Mouse (Mus musculus) liver, embryonic 11.5 days (tissue): ENCODE measurements at regions not wholly inside any gene's neighbourhood (a gene's known extent, or its start where the extent isn't known, plus 50 kb on each side); places are given as distances from the start of the nearest gene placed in this dataset.

Experiments
- ATAC-seq: fragments of 200-750 bp; cut with Nextera tagmentation; replicated peaks from 2 replicates; pipeline ENCODE4 v1.8.0; 2017; ENCODE audit warnings: moderate number of reproducible peaks, mild to moderate bottlenecking, moderate TSS enrichment, moderate library complexity; ENCODE audit not compliant: low FRiP score
- DNase-seq: peaks from one replicate; pipeline ENCODE4 v3.0.0-alpha.2; 2017; ENCODE audit warnings: low spot score
- H3K27ac ChIP-seq: fragments of 300-500 bp; sonication (generic); 2 replicates; pipeline ENCODE4 v1.5.1; 2014; ENCODE audit warnings: mild to moderate bottlenecking, low read depth, low read length, control low read depth
- H3K27me3 ChIP-seq: fragments of 300-500 bp; sonication (generic); replicated peaks from 2 replicates; pipeline ENCODE4 v1.6.1; 2014; ENCODE audit warnings: low read length, mixed read lengths; ENCODE audit not compliant: control insufficient read depth, insufficient read depth
- H3K36me3 ChIP-seq: fragments of 300-500 bp; sonication (generic); 2 replicates; pipeline ENCODE4 v1.6.1; 2014; ENCODE audit warnings: mild to moderate bottlenecking, low read length, moderate library complexity, mixed read lengths; ENCODE audit not compliant: control insufficient read depth, insufficient read depth
- H3K4me1 ChIP-seq: fragments of 300-500 bp; sonication (generic); replicated peaks from 2 replicates; pipeline ENCODE4 v1.6.1; 2014; ENCODE audit warnings: low read length, mixed read lengths; ENCODE audit not compliant: control insufficient read depth, insufficient read depth
- H3K4me2 ChIP-seq: fragments of 300-500 bp; sonication (generic); 2 replicates; pipeline ENCODE4 v1.6.1; 2014; ENCODE audit warnings: mild to moderate bottlenecking, control low read depth, moderate library complexity
- H3K4me3 ChIP-seq: fragments of 300-500 bp; sonication (generic); 2 replicates; pipeline ENCODE4 v1.5.1; 2014; ENCODE audit warnings: low read depth, low read length, control low read depth
- H3K9ac ChIP-seq: fragments of 300-500 bp; sonication (generic); 2 replicates; pipeline ENCODE4 v1.6.1; 2014; ENCODE audit warnings: low read depth, low read length, control low read depth
- H3K9me3 ChIP-seq: fragments of 300-500 bp; sonication (generic); 2 replicates; pipeline ENCODE4 v1.6.1; 2016; ENCODE audit warnings: low read length, inconsistent platforms, mixed read lengths; ENCODE audit not compliant: control insufficient read depth
- WGBS: fragments of 180-500 bp; shearing (Covaris S2); extraction: QIAGEN DNeasy Blood & Tissue Kit; methylation state at CpG from one replicate; pipeline ENCODE4 v1.1.7; 2014; 5-methylcytosine and 5-hydroxymethylcytosine counted together

- DNase-seq (no peak), ATAC-seq (no peak)
These were observed 192.3 kb upstream of the Slc24a2 start for GRCm38 (mm10) chr4:87422588-87422987.

GRCm38 (mm10) chr4:87403354-87403753, 173.1 kb upstream of the Slc24a2 start:
- no peak for ATAC-seq

More at GRCm38 (mm10) chr4:87422588-87422987, 192.3 kb upstream of the Slc24a2 start:
- Histone ChIP-seq H3K4me1 (no peaks in the 10 kb centered on the region), H3K4me3 (no peak overlapping the region), H3K27ac (no peak overlapping the region), H3K27me3 (no peaks in the 10 kb centered on the region), H3K9me3 (no peaks in the 10 kb centered on the region), H3K4me2 (no peak overlapping the region), H3K9ac (no peak overlapping the region), H3K36me3 (no peaks in the 10 kb centered on the region)
- WGBS: 78% methylated on average over 6 of the region's 6 CpGs

DNA sequence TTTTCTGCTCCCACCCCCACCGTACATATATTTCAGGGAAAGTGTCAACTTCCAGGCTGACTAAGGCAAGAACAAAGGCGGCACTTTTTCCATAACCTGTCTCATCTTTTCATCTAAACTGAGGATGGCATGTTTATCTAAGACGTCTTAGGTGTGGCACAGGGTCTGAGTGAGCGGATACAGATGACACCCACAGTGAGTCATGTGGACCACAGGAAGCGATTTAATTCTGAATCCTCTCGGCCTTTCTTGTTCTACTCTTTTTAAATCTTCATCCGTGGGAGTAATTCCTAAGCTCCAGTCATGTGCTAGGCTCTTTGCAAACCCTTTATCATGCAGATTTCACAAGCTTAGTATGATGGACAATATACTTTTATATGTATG, 171.9 kb upstream of the Slc24a2 start:
- Histone ChIP-seq H3K4me1 (no peaks in the 10 kb centered on the region), H3K9ac (no peak overlapping the region), H3K4me2 (no peak overlapping the region), H3K27me3 (no peaks in the 10 kb centered on the region), H3K27ac (no peak overlapping the region), H3K9me3 (no peaks in the 10 kb centered on the region), H3K36me3 (no peaks in the 10 kb centered on the region), H3K4me3 (no peak overlapping the region)
- WGBS: 71% methylated on average over 7 of the region's 7 CpGs
- ATAC-seq: no peak
- DNase-seq: no peak

More at GRCm38 (mm10) chr4:87403354-87403753, 173.1 kb upstream of the Slc24a2 start:
- Histone ChIP-seq H3K4me1 (no peaks in the 10 kb centered on the region), H3K9me3 (no peaks in the 10 kb centered on the region), H3K27ac (no peak overlapping the region), H3K4me3 (no peak overlapping the region), H3K36me3 (no peaks in the 10 kb centered on the region), H3K4me2 (no peak overlapping the region), H3K27me3 (no peaks in the 10 kb centered on the region), H3K9ac (no peak overlapping the region)
- DNase-seq: no peak
- WGBS: 66% methylated on average over 6 of the region's 6 CpGs

DNA sequence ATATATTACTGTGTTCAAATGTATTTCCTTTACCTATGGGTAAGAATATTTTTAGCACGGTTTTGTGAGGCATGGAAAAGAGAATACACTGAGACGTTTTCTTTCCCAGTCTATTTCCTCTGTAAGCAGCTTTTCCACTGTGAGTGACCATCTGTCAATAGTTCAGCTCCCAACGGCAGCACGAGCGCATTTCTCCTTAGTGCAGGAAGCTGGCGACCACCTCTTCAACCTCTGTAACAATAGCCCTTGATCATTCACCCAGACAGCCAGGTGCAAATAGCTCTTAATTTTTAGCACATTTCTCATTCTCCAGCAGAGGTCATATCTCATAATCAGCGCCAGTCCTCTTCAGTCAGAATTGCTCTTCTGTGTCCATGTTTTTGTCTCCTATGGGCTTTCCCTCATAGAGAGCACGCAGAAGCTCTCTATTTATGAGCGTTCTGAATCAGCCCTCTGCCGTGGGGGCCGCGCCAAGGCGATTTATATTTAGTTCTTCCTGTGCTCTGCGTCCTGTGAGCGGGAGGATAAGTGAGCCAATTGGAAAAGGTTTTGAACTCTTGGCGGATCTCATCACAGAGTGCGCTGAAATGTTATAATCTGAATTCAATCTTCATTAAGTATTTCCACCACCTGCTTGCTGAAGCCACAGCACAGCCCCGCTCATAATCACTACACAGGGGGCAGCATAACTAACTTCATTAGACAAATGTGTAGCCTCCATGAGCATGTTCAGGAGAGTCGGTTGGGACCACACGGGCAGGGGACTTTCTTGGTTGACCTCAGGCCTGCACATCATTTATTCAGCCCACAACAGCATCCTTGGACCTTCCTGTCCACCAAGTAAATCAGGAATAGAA, 171.3 kb upstream of the Slc24a2 start:
- 56% methylated on average over 20 of the region's 20 CpGs for WGBS
- Histone ChIP-seq H3K4me3 (no peak overlapping the region), H3K4me1 (no peaks in the 10 kb centered on the region), H3K4me2 (no peak overlapping the region), H3K27me3 (no peaks in the 10 kb centered on the region), H3K27ac (no peak overlapping the region), H3K9me3 (no peaks in the 10 kb centered on the region), H3K36me3 (no peaks in the 10 kb centered on the region), H3K9ac (no peak overlapping the region)
- no peak for ATAC-seq
- no peak for DNase-seq

DNA sequence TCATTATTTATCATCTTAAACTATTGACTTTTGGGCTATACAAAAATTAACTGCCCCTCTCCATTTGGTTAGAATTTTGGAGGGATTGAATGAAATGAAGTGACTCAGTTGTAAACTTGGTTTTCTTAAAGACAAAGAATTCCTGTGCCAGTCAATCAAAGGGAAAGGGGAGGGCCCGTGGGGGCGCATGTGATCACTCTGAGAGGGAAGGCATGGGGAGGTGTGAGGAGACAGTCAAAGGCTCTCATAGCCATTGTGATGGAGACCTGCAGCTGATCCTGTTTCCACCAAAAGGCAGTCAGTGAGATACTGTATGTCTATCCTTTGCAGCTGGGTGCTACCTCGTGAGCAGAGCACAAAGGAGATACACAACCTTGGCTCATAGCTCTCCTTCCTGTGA, 156.6 kb upstream of the Slc24a2 start:
- Histone ChIP-seq H3K4me1 (no peaks in the 10 kb centered on the region), H3K27ac (no peak overlapping the region), H3K36me3 (no peaks in the 10 kb centered on the region), H3K4me3 (no peak overlapping the region), H3K4me2 (no peak overlapping the region), H3K9ac (no peak overlapping the region), H3K9me3 (no peaks in the 10 kb centered on the region), H3K27me3 (no peaks in the 10 kb centered on the region)
- ATAC-seq (no peak), DNase-seq (no peak)
- WGBS: 80% methylated on average over 3 of the region's 3 CpGs

DNA sequence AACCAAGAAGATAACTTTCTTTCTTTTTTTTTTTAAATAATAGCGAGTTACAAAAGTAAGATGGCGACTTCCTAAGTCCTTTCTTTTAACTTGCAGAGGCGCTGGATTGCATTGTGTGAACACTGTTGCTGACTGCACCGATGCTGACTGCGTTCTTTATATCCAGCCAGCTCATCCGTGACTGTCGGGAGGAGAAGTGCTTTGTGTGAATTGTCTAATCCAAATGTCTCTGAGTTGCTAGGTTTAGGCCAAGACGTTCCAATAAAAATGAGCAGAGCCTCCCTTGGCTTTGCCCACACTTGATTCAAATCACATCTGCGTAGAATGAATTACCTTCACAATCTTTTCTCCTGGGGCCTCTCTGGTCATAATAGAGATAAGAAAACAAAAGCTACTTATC, 156.0 kb upstream of the Slc24a2 start:
- no peak overlapping the region for H3K4me2 ChIP-seq
- no peaks in the 10 kb centered on the region for H3K36me3 ChIP-seq
- no peaks in the 10 kb centered on the region for H3K9me3 ChIP-seq
- H3K4me1 ChIP-seq: no peaks in the 10 kb centered on the region
- no peak overlapping the region for H3K27ac ChIP-seq
- H3K9ac ChIP-seq: no peak overlapping the region
- H3K27me3 ChIP-seq: no peaks in the 10 kb centered on the region
- DNase-seq (no peak), ATAC-seq (no peak)
- 82% methylated on average over 9 of the region's 9 CpGs for WGBS
- H3K4me3 ChIP-seq: no peak overlapping the region

- no peaks in the 10 kb centered on the region for H3K27me3 ChIP-seq
- no peak overlapping the region for H3K27ac ChIP-seq
- ATAC-seq (no peak), DNase-seq (no peak)
- H3K9ac ChIP-seq: no peak overlapping the region
- no peaks in the 10 kb centered on the region for H3K9me3 ChIP-seq
- no peak overlapping the region for H3K4me2 ChIP-seq
- H3K4me1 ChIP-seq: no peaks in the 10 kb centered on the region
- no peaks in the 10 kb centered on the region for H3K36me3 ChIP-seq
- H3K4me3 ChIP-seq: no peak overlapping the region
- 49% methylated on average over 7 of the region's 7 CpGs for WGBS
These were observed 155.0 kb upstream of the Slc24a2 start for GRCm38 (mm10) chr4:87385221-87385739.

GRCm38 (mm10) chr4:87384469-87385044, 154.3 kb upstream of the Slc24a2 start:
- H3K4me3 ChIP-seq: no peak overlapping the region
- H3K4me2 ChIP-seq: no peak overlapping the region
- WGBS: 59% methylated on average over 6 of the region's 6 CpGs
- no peaks in the 10 kb centered on the region for H3K36me3 ChIP-seq
- H3K9me3 ChIP-seq: no peaks in the 10 kb centered on the region
- H3K27me3 ChIP-seq: no peaks in the 10 kb centered on the region
- H3K9ac ChIP-seq: no peak overlapping the region
- ATAC-seq (no peak), DNase-seq (no peak)
- no peaks in the 10 kb centered on the region for H3K4me1 ChIP-seq
- H3K27ac ChIP-seq: no peak overlapping the region

GRCm38 (mm10) chr4:87380716-87381115, 150.4 kb upstream of the Slc24a2 start:
- H3K27me3 ChIP-seq: no peaks in the 10 kb centered on the region
- no peak overlapping the region for H3K4me3 ChIP-seq
- H3K4me2 ChIP-seq: no peak overlapping the region
- no peaks in the 10 kb centered on the region for H3K4me1 ChIP-seq
- no peaks in the 10 kb centered on the region for H3K36me3 ChIP-seq
- H3K9ac ChIP-seq: no peak overlapping the region
- H3K27ac ChIP-seq: no peak overlapping the region
- no peaks in the 10 kb centered on the region for H3K9me3 ChIP-seq
- ATAC-seq (no peak), DNase-seq (no peak)
- 54% methylated on average over 5 of the region's 5 CpGs for WGBS
